Mouse (Mus musculus) heart, adult 9 months (tissue): ENCODE data around the gene Gpr176.

Experiments used
- DNase-seq, 2 experiments: peaks; one replicate each; pipeline ENCODE4 v3.0.0; 2022; ENCODE audit warnings: low spot score in 2 of 2

The Gpr176 gene

DNA sequence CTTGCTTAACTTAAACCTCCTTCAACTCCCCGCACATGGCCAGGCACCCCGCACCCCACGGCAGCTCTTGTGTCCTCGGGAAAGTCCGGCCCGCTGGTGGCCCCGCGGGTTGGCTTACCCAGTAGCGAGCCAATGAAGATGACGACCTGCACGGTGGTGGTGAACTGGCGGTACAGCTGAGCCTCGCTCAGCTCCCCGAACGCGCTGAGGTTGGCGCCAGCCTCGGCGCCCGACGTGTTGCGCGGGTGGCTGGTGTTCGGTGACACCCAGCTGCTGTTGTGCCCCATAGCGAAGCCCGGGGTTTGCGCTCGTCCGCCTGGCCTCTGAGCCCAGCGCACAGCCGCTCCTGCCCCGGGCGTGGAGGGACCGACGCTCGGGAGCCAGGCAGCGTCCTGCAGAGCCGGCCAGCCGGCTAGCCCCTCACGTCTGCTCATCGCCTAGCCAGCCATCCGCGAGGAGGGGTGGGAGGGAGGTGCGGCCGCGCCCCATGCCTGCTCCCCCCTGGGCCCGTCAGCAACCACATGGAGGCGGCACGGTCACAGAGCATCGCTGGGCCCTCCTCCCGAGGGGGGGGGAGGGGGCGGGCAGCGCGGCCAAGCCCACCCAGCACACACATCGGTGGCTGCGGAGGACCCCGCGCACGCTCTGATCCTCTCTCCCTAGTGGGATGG, at the start of gene Gpr176:
TSS of gene Gpr176 (minus strand) at position 519 of the 671 bp plus-strand sequence.
- DNase-seq: peak in 1 of 2 experiments; percentile 2

DNA sequence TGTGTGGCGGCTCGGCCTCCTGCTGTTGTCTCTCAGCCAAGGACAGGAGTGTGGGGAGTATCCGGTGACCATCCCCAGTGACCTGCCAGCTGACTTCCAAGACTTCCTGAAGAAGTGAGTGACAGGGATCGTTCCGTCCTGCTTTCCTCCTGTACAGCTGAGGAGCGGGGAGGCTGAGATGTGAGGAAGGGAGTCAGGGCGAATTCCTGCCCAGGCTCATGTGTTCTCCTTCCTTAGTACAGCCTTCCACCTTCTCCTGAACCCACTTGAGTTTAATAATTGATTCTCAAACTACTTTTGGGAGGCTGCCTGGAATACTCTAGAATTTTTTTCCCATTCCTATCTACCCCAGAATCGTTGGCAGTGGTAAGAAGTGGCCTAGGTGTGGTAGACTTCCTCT, 49.2 kb upstream of the Gpr176 start:
- DNase-seq: peak; percentile 7 to 41

DNA sequence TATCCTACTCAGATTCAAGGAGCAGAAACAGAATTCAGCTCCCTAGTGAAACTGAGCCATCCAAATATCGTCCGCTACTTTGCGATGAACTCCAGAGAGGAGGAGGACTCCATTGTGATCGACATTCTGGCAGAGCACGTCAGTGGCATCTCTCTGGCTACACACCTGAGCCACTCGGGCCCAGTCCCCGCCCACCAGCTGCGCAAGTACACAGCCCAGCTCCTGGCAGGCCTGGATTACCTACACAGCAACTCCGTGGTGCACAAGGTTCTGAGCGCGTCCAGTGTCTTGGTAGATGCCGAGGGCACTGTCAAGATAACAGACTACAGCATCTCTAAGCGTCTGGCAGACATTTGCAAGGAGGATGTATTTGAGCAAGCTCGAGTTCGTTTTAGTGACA, 48.7 kb upstream of the Gpr176 start:
- no peak for DNase-seq

DNA sequence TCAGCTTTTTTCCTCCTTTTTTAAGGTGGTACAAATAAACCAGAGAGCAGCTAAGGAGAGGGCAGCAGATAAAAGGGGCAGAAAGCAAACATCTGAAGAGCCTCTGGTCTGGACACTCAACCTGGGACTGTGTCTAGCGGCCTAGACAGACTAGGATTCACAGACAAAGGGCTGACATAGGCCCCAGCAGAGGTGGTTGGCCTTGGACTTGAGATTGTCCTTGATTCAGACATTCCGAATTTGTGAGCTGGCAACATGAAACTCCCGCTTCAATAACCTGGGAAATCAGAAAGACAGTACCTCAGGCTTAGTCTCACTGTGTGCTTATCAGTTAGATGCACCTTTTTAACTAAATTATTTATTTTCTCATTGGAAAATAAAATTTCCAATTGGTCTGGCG, 44.9 kb upstream of the Gpr176 start:
- no peak for DNase-seq

DNA sequence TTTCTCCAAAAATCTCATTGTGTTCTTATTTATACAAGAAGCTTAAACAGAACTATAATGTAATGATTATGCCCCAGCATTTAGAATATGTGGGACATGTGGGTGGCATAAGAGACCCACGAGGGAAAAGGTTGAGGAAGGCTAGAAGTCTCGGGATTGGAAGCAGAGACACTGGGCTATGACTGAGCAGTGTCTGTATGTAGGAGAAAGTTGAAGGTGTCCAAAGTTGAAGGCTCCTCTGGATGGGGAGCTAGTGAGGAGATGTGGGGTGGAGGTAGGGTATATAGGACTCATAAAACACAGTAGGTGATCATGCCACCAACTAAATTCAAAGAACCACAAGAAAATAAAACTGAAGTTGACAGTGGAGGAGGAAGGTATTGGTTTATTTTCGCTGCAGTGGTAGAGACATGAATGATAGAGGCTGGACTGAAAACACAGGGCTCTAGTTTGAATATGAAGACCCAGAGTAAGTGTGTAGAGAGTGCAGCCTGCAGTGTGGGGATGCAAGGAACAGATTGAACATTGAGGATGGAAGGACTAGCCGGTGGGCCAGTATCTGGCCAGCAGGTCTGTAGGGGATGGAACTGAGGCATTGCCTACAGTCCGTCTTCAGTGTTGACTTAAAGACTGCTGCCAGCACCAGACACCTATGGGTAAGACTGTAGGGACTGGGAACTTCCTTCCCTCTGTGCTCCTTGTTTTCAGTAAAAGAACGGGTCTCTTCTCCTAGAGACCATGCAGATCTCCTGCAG, 42.6 kb upstream of the Gpr176 start:
- DNase-seq: no peak

DNA sequence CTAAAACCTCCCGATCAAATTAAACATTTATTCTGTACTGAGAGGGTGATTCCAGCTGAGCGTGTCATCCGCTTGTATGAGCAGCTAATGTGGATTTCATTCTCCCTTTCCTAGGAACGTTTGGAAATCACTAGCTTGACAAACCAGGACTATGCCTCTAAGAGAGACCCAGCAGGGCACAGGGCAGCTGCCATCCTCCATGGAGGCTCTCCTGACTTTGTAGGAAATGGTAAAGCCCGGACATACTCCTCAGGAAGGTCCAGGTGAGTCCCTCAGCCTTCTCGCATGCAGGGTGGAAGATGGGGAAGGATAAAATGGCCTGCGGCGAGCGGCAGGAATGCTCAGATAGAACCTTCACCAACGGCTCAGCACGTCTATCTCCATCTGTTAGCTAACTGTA, 39.6 kb upstream of the Gpr176 start:
- no peak for DNase-seq

DNA sequence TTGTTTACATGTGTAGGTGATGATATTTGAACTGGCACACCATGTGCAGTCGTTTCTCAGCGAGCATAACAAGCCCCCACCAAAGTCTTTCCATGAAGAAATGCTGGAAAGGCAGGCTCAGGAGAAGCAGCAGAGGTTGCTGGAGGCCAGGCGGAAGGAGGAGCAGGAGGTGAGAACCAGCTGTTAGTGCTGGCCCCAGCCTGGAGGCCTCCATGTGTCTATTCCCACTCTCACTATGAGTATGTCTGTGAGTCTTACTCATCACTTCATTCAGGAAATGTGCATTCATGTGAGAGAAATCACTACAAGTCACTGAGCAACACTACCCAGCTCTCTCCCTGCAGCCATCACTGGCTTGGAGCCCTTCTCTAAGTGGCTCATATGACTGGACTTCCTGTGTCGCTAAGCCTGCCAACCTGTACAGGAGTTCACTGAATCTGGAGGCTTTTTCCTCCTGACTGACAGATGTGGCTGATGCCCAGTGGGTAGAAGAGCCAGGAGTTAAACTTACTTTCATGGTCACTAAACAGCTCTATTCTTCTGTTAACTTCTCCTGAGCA, 35.2 kb upstream of the Gpr176 start:
- no peak for DNase-seq

DNA sequence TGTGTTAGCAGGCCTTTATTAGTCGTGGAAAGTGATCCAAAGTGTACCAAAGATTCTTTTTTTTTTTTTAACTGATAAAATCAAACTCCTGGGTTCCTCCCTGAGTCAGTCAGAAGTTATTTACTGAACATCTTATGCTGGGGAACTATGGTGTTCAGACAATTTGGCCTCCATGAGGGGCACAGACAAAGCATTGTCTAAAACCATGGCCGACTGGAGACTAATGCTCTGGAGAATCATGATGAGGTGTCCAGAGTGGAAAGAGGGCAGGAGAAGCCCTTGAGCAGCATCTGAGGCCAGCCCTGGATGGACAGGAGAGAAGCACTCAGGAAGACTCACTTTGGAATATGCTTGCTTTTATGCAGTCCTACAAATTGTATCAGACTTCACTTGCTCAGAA, 33.6 kb upstream of the Gpr176 start:
- DNase-seq: no peak

DNA sequence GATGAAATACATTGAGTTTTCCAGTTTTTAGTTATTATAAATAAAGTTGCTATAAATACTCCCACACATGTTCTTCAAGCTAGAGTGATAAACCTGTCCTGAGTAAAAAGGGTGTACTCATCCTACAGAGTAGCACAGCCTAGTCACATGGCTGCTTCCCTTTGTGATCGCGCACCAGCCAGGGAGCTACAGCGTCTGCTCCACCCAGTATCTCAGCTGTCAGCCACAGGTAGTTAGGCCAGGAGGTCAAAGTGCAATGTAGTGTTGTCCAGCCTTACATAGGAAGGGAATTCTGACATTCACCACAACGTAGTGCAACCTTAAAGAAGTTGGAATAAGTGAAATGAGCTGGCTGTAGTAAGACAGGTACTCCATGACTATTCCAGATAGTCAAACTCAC, 32.3 kb upstream of the Gpr176 start:
- no peak for DNase-seq

DNA sequence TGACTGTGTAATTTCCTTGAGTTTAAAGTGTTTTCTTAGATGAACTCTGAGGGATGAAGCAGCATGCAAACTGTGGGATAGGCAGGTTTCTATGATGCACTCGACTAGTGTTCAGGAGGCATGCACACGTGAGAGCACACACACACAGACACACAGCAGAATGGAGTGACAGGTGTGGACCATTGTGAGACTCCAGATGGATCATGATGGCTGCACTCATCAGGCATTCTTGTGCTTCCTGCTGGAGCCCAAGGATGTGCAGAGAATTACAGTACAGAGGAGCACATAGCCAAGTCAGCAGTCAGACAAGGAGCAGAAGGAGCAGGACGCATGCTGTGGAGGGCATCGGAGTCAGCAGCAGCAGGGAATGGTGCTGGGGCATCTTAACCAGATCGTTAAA, 31.1 kb upstream of the Gpr176 start:
- DNase-seq: no peak

DNA sequence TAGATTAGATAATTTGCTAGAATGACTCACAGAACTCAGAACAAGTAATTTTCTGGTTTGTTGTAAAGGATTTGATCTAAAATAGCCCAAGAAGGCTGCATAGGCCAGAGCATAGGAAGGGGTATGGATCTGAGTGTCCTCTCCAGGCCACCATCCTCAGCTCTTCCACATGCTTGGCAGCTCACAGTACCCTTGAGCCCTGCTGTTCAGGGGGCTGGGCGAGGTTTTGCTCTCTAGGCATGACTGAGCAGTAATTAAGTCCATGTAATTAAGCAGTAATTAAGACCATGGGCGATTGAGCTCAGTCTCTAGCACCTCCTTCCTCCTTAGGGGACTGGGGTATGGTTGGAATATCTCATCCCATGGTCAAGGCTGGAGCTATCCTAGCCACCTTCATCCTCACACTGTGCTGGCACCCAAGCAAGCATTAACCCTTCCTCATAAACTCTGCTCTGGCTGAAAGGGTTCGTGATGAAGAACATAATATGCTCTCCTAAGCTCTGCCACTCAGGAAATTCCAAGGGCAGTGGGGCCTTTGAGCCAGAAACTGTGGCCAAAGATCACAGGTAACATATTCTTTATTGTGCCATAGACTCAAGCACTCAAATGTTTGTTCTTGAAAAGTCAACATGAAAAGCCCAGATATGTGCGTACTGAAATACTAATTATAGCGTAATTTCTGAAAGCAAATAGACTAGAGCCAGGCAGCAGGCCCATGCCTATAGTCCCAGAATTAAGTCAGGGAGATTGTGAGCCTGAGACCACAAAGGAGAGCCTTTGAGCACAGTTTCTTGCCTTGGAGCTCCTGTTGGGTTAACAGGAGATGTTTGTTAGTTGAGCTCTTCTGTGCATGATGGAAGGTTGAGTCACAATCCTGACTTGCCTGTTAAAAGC, 28.9 kb upstream of the Gpr176 start:
- DNase-seq: no peak

DNA sequence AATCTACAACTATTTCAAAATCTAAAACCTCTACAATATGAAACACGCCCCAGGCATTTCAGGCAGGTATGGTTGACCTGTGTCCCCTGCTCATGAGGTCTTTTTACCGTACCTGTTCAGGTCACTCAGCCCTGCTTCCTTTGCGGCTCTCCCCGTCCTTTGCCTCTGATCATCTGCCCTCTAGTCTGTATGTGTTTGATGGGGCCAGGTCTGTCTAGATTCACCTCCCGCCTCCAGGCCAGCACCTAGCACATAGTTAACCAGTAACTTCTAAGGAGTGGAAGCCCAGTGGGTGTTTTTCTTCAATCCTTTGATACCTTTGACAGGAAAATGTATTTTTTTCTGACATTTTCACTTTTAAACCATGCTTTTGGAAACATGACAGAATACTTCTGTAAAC, 26.5 kb upstream of the Gpr176 start:
- DNase-seq: no peak

DNA sequence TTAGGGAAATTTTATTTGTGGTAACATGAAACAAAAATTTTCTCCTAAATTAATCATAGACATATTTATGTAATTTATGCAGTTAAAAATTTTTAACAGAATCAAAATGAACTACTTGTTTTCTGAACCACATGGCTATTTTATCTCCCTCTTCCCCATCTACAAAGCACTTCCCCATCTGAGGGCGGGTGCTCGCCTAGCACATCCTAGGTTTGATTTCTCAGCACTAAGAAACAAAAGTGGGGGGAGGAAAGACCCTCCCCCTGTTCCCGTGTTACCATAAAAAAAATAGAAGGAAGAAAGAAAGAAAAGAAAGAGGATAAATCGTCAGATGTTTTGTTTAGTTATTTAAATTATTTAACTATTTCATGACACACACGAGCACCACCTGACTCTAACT, 18.0 kb upstream of the Gpr176 start:
- no peak for DNase-seq

DNA sequence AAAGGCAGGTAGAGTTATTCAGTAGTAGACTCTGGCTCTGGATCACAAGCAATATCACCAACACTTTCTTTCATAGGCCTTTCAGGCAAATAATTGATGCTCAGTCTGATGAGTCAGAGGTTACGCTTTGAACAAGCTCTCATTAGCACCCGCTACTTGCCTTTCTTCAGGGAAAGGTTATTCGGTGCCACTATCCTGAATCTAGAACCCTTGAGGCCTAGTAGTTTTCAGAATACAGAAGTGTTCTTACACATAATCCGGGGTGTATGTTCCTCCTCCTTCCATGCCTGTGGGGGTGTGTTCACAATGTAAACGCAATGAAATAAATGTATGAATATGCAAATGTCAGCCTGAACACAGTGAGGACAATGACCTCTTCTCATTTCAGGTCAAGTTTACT, 16.9 kb upstream of the Gpr176 start:
- DNase-seq: no peak

DNA sequence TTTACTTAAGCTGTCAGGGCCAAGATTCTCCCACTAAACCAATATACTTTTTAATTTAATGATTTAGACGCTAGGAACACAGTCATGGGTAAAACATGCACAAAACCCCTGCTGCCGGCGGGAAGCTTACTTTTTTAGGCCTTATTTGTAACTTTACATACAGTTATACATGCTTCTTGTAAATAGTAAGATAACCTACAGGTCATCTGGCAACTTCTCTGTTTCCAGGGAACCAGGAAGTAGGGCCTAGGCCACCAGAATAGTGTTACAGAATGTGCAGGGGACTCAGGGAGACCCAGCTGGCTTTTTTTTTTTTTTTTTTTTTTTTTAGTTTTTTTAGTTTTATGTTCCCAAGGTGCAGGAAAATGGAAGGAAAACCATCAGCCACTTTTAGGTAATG, 16.4 kb upstream of the Gpr176 start:
- no peak for DNase-seq

DNA sequence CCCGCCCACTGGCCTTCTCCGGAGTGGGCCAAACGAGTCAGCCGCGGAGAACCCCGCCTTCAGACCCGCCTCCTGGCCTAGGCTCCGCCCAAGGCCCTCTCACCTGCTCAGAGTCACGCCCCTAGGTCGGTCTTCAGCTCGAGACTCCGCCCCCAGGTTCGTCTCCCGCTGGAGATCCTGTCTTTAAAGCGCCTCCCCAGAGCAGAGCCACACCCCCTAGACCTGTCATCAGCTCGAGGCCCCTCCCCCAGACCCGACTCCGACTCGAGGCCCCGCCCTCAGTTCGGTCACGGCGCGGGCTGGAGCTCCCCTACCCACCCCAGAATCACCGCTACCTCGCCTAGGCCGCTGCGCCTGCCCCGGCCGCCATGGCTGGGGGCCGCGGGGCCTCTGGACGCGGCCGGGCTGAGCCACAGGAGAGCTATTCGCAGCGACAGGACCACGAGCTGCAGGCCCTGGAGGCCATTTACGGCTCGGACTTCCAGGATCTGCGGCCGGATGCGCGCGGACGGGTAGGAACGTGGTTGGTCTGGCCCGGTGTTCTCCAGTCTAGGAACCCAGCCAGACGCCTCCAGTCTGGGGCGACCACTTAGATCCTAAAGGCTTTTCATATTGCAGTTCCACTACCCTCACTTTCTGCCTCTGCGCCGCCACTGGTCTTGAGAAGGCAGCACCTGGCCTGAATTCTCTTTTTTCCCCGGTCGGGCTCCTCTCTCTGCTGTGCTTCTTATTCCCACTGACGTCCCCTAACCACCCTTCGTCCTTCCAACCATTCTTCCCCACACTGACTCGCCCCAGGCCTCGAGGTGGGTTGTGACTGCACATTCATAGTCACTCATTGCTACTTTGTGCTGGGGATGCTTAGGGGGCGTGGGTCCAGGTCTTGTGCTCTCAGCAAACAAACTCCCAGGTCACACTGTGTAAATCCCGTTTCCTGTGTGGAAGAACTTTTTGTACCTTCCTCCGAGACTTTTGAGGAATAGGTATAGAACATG, 15.4 kb upstream of the Gpr176 start, which contains the start of gene Eif2ak4:
TSS of gene Eif2ak4 (plus strand) at position 278 of the 995 bp plus-strand sequence.
- peak; percentile 98 to 99 for DNase-seq

DNA sequence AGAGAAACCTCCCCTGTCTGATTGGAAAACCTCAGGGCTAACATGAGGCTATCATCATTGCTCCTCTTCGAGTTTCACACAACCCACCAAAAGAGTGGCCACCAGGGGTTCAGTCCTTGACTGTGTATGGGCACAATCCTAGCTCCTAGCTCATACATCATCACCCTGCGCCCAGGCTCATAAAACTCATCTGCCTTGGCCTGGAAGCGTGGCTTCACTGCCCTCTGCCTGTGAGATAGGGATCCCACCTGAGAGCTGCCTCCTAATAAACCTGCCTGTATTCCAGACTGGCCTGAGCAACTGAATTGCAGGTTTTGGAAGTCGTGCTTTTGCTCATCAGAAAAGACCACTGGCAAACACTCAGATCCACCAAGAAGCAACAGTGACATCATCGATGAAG, 10.2 kb upstream of the Gpr176 start:
- no peak for DNase-seq

DNA sequence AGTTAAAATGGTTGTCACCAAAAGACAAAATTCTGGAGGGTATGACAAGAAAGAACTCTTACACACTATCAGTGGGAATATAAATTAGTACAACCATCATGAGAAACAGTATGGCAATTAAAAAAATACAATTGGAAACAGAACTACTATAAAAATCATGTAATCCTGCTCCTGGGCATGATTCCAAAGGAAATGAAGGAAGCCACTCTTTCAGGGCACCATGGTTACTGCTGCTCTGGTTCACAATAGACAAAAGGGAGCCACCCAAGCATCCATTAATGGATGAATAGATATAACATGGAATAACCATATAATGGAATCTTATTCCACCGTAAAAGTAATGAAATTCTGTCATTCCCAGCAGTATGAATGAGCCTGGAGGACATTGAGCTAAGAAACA, 6.5 kb upstream of the Gpr176 start:
- DNase-seq: no peak

DNA sequence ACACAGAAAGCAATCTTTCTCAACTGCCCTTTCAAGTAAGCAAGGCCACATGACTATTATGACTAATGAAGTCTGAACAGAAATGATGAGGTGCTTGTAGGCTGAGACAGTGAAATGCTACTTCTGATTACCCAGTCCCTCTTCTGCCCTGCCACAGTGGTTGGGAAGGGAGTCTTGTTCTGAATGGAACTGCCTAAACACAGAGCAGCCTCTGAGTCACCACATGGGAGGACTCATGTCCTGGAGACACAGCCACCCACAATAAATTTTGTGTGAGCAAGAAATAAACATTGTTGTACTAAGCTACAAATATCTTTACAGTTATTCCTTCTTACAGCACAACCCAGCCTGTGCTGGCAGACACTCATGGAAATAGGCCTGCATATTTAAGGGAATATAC, 2.7 kb upstream of the Gpr176 start:
- no peak for DNase-seq

DNA sequence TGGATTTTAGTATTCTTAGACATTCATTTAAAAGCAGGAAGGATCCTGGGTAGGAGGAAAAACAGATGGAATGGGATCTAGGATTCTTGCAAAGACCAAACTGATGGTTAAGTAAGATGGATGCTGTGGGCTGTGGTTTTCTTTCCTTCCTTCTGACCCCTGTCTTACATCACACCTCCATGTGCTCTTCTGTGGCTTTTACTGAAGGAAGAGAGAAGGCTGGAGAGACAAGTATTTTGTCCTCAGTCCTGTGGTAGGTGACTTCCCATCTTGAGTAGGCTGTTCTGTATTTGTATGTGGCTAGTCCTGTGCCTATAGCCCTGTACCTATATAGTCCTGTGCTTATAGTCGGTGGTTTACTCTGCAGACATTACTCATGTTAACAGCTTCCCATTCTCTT, 2.3 kb upstream of the Gpr176 start:
- no peak for DNase-seq
